Mouse (Mus musculus) hematopoietic stem cell, adult 5-6 weeks (primary cell): Measurements from ENCODE around the gene Olfr1020. TPM values are rescaled to one million over a fixed set of nuclear protein-coding genes. Genes with fewer than 3 reads are reported as not detected.

Experiments used
- ATAC-seq, 2 experiments: fragments of 125-278 bp in 1 of 2; replicated peaks in 1 of 2; 2 replicates each; pipeline ENCODE4 v1.8.0; 2016 to 2017; ENCODE audit warnings: inconsistent platforms in 2 of 2, mild to moderate bottlenecking in 2 of 2, moderate number of reproducible peaks in 2 of 2, low read depth in 1 of 2, moderate TSS enrichment in 1 of 2; ENCODE audit not compliant: low FRiP score in 2 of 2, poor library complexity in 2 of 2, severe bottlenecking in 2 of 2, insufficient read depth in 1 of 2, low TSS enrichment in 1 of 2
- total RNA-seq: library from RNA; stranded (forward); fragments of 172-1452, 232-1000 nt; gene quantifications from 2 replicates; pipeline ENCODE4 v1.2.3, GENCODE M21; 2017

The Olfr1020 gene
- not detected in 2 replicates for total RNA-seq

- no peak for ATAC-seq
Measured at GRCm38 (mm10) chr2:85846730-85847129, at the start of gene Olfr1020. Olfr1020 (plus strand) TSS chr2:85847030.

- no peak for ATAC-seq
Measured at GRCm38 (mm10) chr2:85802444-85802843, 44.4 kb upstream of the Olfr1020 start, which contains the start of gene Olfr1016. Olfr1016 (minus strand) TSS chr2:85802544.

GRCm38 (mm10) chr2:85804501-85804900, 42.3 kb upstream of the Olfr1020 start:
- no peak for ATAC-seq

- no peak for ATAC-seq
Measured at GRCm38 (mm10) chr2:85818179-85818578, 28.7 kb upstream of the Olfr1020 start, which contains the start of gene Olfr1018. Olfr1018 (plus strand) TSS chr2:85818479.

- no peak for ATAC-seq
Measured at GRCm38 (mm10) chr2:85845383-85845782, 1.4 kb upstream of the Olfr1020 start, which contains the start of gene Olfr1019. Olfr1019 (minus strand) TSS chr2:85845483.

GRCm38 (mm10) chr2:85868294-85868693, 21.5 kb downstream of the Olfr1020 start, which contains the start of gene Olfr1022:
Olfr1022 (plus strand) TSS chr2:85868594.
- no peak for ATAC-seq

- ATAC-seq: no peak
Measured at GRCm38 (mm10) chr2:85885340-85885739, 38.5 kb downstream of the Olfr1020 start, which contains the start of gene Olfr1023. Olfr1023 (plus strand) TSS chr2:85885640.

Other genes with a start within 250 kb of the Olfr1020 start
- gene Olfr1000, start 235.1 kb upstream of the Olfr1020 start, total RNA-seq: not detected in 2 replicates
- gene Olfr1002, start 196.3 kb upstream of the Olfr1020 start, total RNA-seq: not detected in 2 replicates
- gene Olfr154, start 182.6 kb upstream of the Olfr1020 start, total RNA-seq: not detected in 2 replicates
- not detected in 2 replicates for gene Olfr1006, start 168.3 kb upstream of the Olfr1020 start, total RNA-seq
- gene Olfr1008, start 157.6 kb upstream of the Olfr1020 start, total RNA-seq: not detected in 2 replicates
- gene Olfr1009, start 131.6 kb upstream of the Olfr1020 start, total RNA-seq: not detected in 2 replicates
- not detected in 2 replicates for gene Olfr1012, start 84.3 kb upstream of the Olfr1020 start, total RNA-seq
- gene Olfr1013, start 79.9 kb upstream of the Olfr1020 start, total RNA-seq: not detected in 2 replicates
- not detected in 2 replicates for gene Olfr1014, start 74.3 kb upstream of the Olfr1020 start, total RNA-seq
- not detected in 2 replicates for gene Olfr1015, start 65.0 kb upstream of the Olfr1020 start, total RNA-seq
- gene Olfr1016, start 44.5 kb upstream of the Olfr1020 start, total RNA-seq: not detected in 2 replicates
- gene Olfr1018, start 28.6 kb upstream of the Olfr1020 start, total RNA-seq: not detected in 2 replicates
- gene Olfr1019, start 1.5 kb upstream of the Olfr1020 start, total RNA-seq: not detected in 2 replicates
- gene Olfr1022, start 21.6 kb downstream of the Olfr1020 start, total RNA-seq: not detected in 2 replicates
- not detected in 2 replicates for gene Olfr1023, start 38.6 kb downstream of the Olfr1020 start, total RNA-seq
- gene Olfr1024, start 58.0 kb downstream of the Olfr1020 start, total RNA-seq: not detected in 2 replicates
- gene Olfr1025-ps1, start 68.2 kb downstream of the Olfr1020 start, total RNA-seq: not detected in 2 replicates
- not detected in 2 replicates for gene Olfr1026, start 74.5 kb downstream of the Olfr1020 start, total RNA-seq
- gene Olfr1028, start 103.4 kb downstream of the Olfr1020 start, total RNA-seq: not detected in 2 replicates
- not detected in 2 replicates for gene Olfr1029, start 126.9 kb downstream of the Olfr1020 start, total RNA-seq
- not detected in 2 replicates for gene Olfr1030, start 132.2 kb downstream of the Olfr1020 start, total RNA-seq
- not detected in 2 replicates for gene Olfr1031, start 143.3 kb downstream of the Olfr1020 start, total RNA-seq
- not detected in 2 replicates for gene Olfr1032, start 158.5 kb downstream of the Olfr1020 start, total RNA-seq
- not detected in 2 replicates for gene Olfr1033, start 173.6 kb downstream of the Olfr1020 start, total RNA-seq
- gene Olfr1034, start 198.8 kb downstream of the Olfr1020 start, total RNA-seq: 0.06 TPM in 1 of 2 replicates, not detected in the other
- gene Olfr1036, start 227.0 kb downstream of the Olfr1020 start, total RNA-seq: not detected in 2 replicates
- gene Olfr1037, start 240.4 kb downstream of the Olfr1020 start, total RNA-seq: not detected in 2 replicates